Mouse (Mus musculus) stomach, embryonic 16.5 days (tissue): ENCODE data around the gene Plcg2. TPM values are rescaled to one million over a fixed set of nuclear protein-coding genes. Genes with fewer than 3 reads are reported as not detected.

Source experiments
- ATAC-seq: fragments of 200-750 bp; cut with Nextera tagmentation; 2 replicates; pipeline ENCODE4 v1.8.0; 2017; ENCODE audit warnings: moderate number of reproducible peaks, moderate TSS enrichment; ENCODE audit not compliant: insufficient read depth, low FRiP score
- H3K27ac ChIP-seq: fragments of 300-500 bp; sonication (generic); 2 replicates; pipeline ENCODE4 v1.5.1; 2014; ENCODE audit warnings: low read length
- H3K27me3 ChIP-seq: fragments of 300-500 bp; sonication (generic); 2 replicates; pipeline ENCODE4 v1.6.1; 2014; ENCODE audit warnings: low read length, control low read depth, mixed read lengths; ENCODE audit not compliant: control insufficient read depth, insufficient read depth
- H3K36me3 ChIP-seq: fragments of 300-500 bp; sonication (generic); 2 replicates; pipeline ENCODE4 v1.6.1; 2014; ENCODE audit warnings: low read length; ENCODE audit not compliant: control insufficient read depth, insufficient read depth
- H3K4me1 ChIP-seq: fragments of 300-500 bp; sonication (generic); 2 replicates; pipeline ENCODE4 v1.6.1; 2014; ENCODE audit warnings: low read length, control low read depth, mixed read lengths; ENCODE audit not compliant: control insufficient read depth, insufficient read depth
- H3K4me2 ChIP-seq: fragments of 300-500 bp; sonication (generic); 2 replicates; pipeline ENCODE4 v1.6.1; 2014; ENCODE audit warnings: low read depth, low read length, mixed read lengths
- H3K4me3 ChIP-seq: fragments of 300-500 bp; sonication (generic); replicated peaks from 2 replicates; pipeline ENCODE4 v1.5.1; 2014; ENCODE audit warnings: mild to moderate bottlenecking, low read length
- H3K9ac ChIP-seq: fragments of 300-500 bp; sonication (generic); 2 replicates; pipeline ENCODE4 v1.6.1; 2014; ENCODE audit warnings: low read length
- H3K9me3 ChIP-seq: fragments of 300-500 bp; sonication (generic); replicated peaks from 2 replicates; pipeline ENCODE4 v1.6.1; 2016; ENCODE audit warnings: low read length, control low read depth; ENCODE audit not compliant: control insufficient read depth
- WGBS: fragments of 180-500 bp; shearing (Covaris S2); extraction: QIAGEN DNeasy Blood & Tissue Kit; methylation state at CpG from one replicate; pipeline ENCODE4 v1.1.7; 2014; 5-methylcytosine and 5-hydroxymethylcytosine counted together
- polyA plus RNA-seq: library from polyadenylated mRNA; unstranded; fragments of >200 nt; fragmentation: Nextera tagmentation; extraction: Ambion mirVana; gene quantifications from 2 replicates; pipeline ENCODE4 v1.2.1, GENCODE M21; 2015

Gene Plcg2
- polyA plus RNA-seq: 4.6 and 5.2 TPM in 2 replicates

DNA sequence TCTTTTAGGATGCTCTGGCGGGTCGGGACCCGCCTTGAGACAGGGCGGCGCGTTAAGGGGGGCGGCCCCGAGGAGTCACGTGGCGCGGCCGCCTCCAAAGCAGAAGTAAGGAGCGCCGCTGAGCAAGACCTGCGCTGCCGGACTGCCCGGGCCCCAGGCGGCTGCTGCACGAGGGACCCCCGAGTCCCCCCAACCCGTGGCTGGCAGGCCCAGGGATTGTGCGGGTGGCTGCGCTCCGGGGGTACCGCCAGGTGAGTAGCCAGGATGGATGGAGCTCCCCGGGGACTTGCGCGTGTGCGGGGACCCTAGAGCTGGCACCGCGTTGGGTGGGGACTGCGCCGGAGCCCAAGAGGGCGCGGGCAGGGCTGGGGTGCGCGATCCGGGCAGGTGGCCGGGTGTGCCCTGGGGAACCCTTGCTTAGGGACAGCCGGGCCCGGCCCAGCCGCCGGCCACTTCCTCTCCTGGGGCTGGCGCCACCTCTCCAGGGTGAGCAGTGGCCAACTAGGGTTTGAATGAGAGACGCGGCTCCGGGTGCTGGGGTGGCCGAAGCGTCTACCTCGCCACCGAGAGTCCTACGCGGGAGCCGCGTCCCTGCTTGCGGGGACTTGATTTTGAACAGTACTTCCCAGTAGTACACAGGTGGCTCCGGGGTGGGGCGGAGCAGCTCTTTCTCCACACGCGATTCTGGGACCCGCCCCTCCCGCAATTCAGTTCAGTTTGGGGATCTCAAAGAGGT is at the start of gene Plcg2:
Gene Plcg2 (plus strand): TSS at position 113 of the 736 bp plus-strand sequence.
- peaks cover 6% of the 10 kb centered on the region; the same call in 1 of the 2 replicates for H3K4me1 ChIP-seq
- H3K9ac ChIP-seq: peak within 1 kb of the TSS; percentile 79
- peak within 1 kb of the TSS; percentile 68 for H3K4me3 ChIP-seq
- H3K36me3 ChIP-seq: no peaks in the 10 kb centered on the region
- H3K4me2 ChIP-seq: peak within 1 kb of the TSS; percentile 99
- H3K27ac ChIP-seq: no peak within 1 kb of the TSS
- 1% methylated on average over 62 of the region's 62 CpGs for WGBS
- peaks cover 16% of the 10 kb centered on the region for H3K27me3 ChIP-seq
- peak; percentile 51 for ATAC-seq
- no peaks in the 10 kb centered on the region for H3K9me3 ChIP-seq

DNA sequence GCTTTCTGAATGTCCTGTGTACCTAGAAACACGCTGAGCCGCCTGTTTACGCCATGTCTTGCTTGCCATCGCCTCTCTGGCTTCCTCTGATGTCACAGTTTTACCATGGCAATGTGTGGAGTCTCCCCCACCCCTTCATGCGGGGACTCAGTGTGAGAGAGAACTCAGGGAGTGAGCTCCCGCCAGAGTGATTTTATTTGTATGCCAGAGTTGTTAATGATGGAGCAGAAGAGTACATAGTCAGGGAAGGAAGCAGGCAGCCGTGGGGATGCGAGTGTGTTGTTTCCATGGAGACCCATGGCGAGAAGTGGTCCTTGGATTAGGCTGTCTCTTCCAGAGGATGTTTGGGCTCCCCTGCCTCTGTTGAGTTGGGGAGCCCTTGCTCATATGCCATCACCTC is 47.0 kb upstream of the Plcg2 start:
- WGBS: 67% methylated on average over 9 of the region's 9 CpGs
- Histone ChIP-seq H3K9ac (no peak overlapping the region), H3K36me3 (peaks cover 32% of the 10 kb centered on the region; the same call in 1 of the 2 replicates), H3K4me1 (0 out of 2 replicates have a peak, but pooled peaks cover 4% of the 10 kb centered on the region), H3K27me3 (no peaks in the 10 kb centered on the region), H3K9me3 (no peaks in the 10 kb centered on the region), H3K4me2 (no peak overlapping the region), H3K27ac (no peak overlapping the region), H3K4me3 (no peak overlapping the region)
- ATAC-seq: no peak

DNA sequence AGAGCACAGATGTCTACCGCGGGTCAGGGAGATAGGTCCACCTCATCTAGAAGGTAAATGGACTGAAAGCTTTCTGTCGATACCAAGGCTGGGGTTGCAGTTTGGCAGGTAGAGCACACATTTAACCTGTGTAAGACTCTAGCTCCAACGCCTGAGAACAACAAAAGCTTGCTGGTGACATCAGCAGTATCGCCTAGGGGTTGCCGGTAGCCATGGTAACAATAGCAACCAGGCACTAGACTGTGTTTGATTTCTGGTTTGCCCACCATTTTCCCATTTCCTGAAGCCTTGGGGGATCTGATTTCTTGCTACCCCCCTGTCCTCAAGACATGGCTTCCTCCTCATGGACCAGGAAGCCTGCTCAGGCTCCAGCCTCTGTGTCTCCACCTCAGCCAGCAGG is 44.1 kb upstream of the Plcg2 start:
- peak overlapping the region; percentile 52 for H3K27ac ChIP-seq
- peaks cover 40% of the 10 kb centered on the region; the same call in 1 of the 2 replicates for H3K36me3 ChIP-seq
- H3K4me3 ChIP-seq: no peak overlapping the region
- ATAC-seq: no peak
- no peaks in the 10 kb centered on the region for H3K27me3 ChIP-seq
- WGBS: 84% methylated on average over 6 of the region's 6 CpGs
- no peaks in the 10 kb centered on the region for H3K9me3 ChIP-seq
- 0 out of 2 replicates have a peak, but pooled peaks cover 4% of the 10 kb centered on the region for H3K4me1 ChIP-seq
- no peak overlapping the region for H3K4me2 ChIP-seq
- H3K9ac ChIP-seq: no peak overlapping the region

DNA sequence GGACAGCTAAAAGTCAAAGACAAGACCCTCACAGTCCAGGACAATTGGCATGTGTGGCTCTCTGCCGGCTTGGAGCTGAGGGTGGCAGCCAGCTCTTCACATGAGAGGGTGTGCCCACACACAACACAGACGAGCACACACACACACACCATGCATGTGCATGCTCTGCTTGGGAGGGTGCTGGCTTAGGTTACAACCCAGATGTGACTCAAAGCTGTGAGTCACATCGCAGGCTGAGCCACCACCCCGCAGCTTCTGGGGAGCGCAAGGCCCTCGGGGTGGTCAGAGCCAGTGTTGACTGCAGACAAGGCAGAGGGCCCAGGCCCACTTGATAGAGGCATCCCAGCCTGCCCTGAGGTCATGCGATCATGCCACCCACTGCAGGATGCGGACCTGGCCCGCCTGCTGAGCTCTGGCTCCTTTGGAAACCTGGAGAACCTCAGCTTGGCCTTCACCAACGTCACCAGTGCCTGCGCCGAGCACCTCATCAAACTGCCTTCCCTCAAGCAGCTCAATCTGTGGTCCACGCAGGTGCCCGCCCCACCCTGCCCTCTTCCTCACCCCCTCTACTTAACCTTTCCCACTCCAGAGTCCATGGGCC is 43.5 kb upstream of the Plcg2 start:
- Histone ChIP-seq H3K4me3 (no peak overlapping the region), H3K36me3 (peaks cover 37% of the 10 kb centered on the region; the same call in 1 of the 2 replicates), H3K4me1 (0 out of 2 replicates have a peak, but pooled peaks cover 4% of the 10 kb centered on the region), H3K9ac (no peak overlapping the region), H3K4me2 (no peak overlapping the region), H3K27ac (peak overlapping the region; percentile 64; the same call in 1 of the 2 replicates), H3K27me3 (no peaks in the 10 kb centered on the region), H3K9me3 (no peaks in the 10 kb centered on the region)
- ATAC-seq: peak; percentile 67
- WGBS: 78% methylated on average over 14 of the region's 14 CpGs

DNA sequence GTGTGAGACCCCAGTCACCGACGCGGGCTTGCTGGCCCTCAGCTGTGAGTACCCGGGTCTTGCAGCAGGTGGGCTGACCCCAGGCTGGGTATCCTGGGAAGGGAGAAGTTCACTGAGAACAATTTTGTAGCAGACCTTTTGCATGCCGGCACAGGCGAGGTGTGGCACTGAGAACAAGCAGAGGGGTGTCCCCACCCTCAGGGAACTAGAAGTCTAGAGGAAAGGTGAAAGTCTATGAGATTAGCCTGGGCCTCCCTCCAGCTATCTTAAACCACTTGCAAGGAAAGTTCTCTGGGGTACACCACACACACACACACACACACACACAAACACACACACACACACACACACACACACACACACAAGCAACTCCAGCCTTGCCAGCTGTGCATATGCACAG is 42.4 kb upstream of the Plcg2 start:
- H3K4me3 ChIP-seq: no peak overlapping the region
- WGBS: 80% methylated on average over 6 of the region's 6 CpGs
- no peaks in the 10 kb centered on the region for H3K9me3 ChIP-seq
- no peak overlapping the region for H3K9ac ChIP-seq
- no peaks in the 10 kb centered on the region for H3K27me3 ChIP-seq
- 0 out of 2 replicates have a peak, but pooled peaks cover 4% of the 10 kb centered on the region for H3K4me1 ChIP-seq
- no peak overlapping the region for H3K4me2 ChIP-seq
- peak; percentile 79; the same call in 1 of the 2 replicates for ATAC-seq
- peak overlapping the region; percentile 64 for H3K27ac ChIP-seq
- peaks cover 36% of the 10 kb centered on the region; the same call in 1 of the 2 replicates for H3K36me3 ChIP-seq

DNA sequence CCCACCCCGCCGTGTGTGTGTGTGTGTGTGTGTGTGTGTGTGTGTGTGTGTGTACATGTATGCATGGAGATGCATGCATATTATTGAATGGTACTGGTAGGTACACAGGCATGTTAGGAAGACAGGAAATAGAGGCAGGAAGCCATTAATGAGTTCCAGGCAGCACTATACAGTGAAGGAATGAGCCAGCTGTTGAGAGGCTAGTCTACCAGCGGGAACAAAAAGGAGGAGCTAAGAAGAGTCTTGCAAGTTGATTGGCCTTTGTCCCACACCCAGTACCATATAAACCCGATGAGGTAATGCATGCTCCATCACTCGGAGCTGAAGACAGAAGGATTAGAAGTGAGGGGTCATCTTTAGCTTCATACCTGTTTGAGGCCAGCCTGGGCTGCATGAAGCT is 39.7 kb upstream of the Plcg2 start:
- Histone ChIP-seq H3K4me3 (no peak overlapping the region), H3K4me2 (no peak overlapping the region), H3K27ac (no peak overlapping the region), H3K9ac (no peak overlapping the region), H3K4me1 (0 out of 2 replicates have a peak, but pooled peaks cover 4% of the 10 kb centered on the region), H3K9me3 (no peaks in the 10 kb centered on the region), H3K36me3 (peaks cover 24% of the 10 kb centered on the region; the same call in 1 of the 2 replicates), H3K27me3 (no peaks in the 10 kb centered on the region)
- WGBS: 52% methylated on average over 4 of the region's 5 CpGs
- no peak for ATAC-seq

DNA sequence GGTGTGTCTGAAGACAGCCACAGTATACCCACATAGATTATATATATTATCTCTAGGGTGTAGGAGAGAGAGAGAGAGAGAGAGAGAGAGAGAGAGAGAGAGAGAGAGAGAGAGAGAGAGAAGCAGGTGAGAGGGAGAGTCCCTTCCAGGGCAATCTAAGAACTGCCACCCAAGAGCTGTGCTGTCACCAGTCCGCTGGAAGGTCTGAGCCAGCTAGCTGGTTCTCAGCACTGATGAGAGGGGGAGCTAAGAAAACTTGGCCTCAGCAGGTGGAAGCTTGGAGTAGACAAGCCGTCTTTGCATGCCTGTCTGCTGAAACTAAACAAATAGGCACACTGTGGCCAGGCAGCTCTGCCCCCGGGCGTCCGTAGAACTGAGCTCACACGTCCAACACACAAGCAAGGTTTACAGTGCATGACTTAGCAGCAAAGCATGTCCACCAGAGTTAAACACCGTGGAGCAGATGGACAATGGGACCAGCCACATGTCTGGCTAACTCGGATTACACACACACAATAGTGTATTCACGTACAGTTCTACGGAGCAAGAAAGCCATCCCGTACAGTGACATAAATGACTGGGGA is 35.3 kb upstream of the Plcg2 start:
- peak; percentile 29; the same call in 1 of the 2 replicates for ATAC-seq
- no peaks in the 10 kb centered on the region for H3K4me1 ChIP-seq
- H3K36me3 ChIP-seq: peaks cover 2% of the 10 kb centered on the region; the same call in 1 of the 2 replicates
- WGBS: 54% methylated on average over 11 of the region's 11 CpGs
- H3K9ac ChIP-seq: no peak overlapping the region
- H3K9me3 ChIP-seq: no peaks in the 10 kb centered on the region
- no peaks in the 10 kb centered on the region for H3K27me3 ChIP-seq
- H3K27ac ChIP-seq: no peak overlapping the region
- H3K4me2 ChIP-seq: no peak overlapping the region
- H3K4me3 ChIP-seq: no peak overlapping the region

DNA sequence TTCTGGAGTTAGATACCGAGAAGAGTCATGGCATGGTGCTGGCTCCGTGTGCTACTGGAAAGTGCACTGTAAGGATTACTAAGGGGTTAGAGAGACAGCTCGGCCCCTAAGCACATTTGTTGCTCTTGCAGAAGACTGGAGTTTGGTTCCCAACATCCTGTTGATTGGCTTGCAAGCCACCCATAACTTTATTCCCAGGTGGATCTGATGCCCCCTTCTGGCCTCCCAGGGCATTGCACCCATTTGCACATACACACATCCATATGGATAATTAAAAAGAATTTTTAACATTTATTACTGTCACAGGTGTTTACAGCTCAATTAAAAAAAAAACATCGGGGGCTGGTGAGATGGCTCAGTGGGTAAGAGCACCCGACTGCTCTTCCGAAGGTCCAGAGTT is 33.6 kb upstream of the Plcg2 start:
- Histone ChIP-seq H3K4me2 (no peak overlapping the region), H3K27me3 (no peaks in the 10 kb centered on the region), H3K4me1 (no peaks in the 10 kb centered on the region), H3K36me3 (no peaks in the 10 kb centered on the region), H3K9ac (no peak overlapping the region), H3K9me3 (no peaks in the 10 kb centered on the region), H3K27ac (no peak overlapping the region), H3K4me3 (no peak overlapping the region)
- 93% methylated on average over 6 of the region's 6 CpGs for WGBS
- ATAC-seq: no peak

DNA sequence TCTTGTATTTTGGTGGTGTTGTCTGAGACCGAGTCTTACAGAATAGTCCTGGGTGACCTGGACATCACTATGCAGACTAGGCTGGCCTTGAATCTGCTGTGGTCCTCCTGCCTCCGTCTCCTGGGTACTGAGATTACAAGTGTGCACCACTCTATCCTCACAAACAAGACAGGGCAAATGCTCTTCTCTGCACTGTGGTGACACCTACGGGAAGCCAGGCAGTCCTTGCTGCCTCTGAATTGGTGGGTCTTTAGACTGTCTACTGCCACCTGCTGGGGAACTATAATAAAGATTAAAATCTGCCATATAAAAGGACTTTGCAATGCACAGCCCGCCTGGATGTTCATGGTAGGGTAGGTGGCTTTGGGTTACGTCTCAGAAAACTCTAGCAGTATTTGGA is 32.8 kb upstream of the Plcg2 start:
- H3K4me2 ChIP-seq: no peak overlapping the region
- H3K27me3 ChIP-seq: no peaks in the 10 kb centered on the region
- 27% methylated on average over 5 of the region's 5 CpGs for whole genome bisulfite sequencing
- H3K36me3 ChIP-seq: no peaks in the 10 kb centered on the region
- no peaks in the 10 kb centered on the region for H3K9me3 ChIP-seq
- H3K9ac ChIP-seq: no peak overlapping the region
- no peak overlapping the region for H3K4me3 ChIP-seq
- no peak overlapping the region for H3K27ac ChIP-seq
- peak; percentile 58; the same call in 1 of the 2 replicates for ATAC-seq
- H3K4me1 ChIP-seq: peaks cover 7% of the 10 kb centered on the region
